Mouse (Mus musculus) ES-E14 (cell line): ENCODE data around the gene Hhipl1. TPM values are rescaled to one million over a fixed set of nuclear protein-coding genes. Genes with fewer than 3 reads are reported as not detected.
A peak's percentile ranks its signal among the peaks of the same experiment; 100 is the strongest.

ENCODE experiments used
- DNase-seq: peaks from one replicate; pipeline ENCODE4 v3.0.0-alpha.2; 2013; ENCODE audit warnings: low read depth, low spot score
- H3K27ac ChIP-seq: 2 replicates; pipeline ENCODE4 v1.5.1; 2012; ENCODE audit warnings: low read depth, mild to moderate bottlenecking, low read length, moderate library complexity, mixed read lengths; ENCODE audit not compliant: poor library complexity, insufficient read depth, severe bottlenecking
- H3K36me3 ChIP-seq: 2 replicates; pipeline ENCODE4 v1.6.1; 2012; ENCODE audit warnings: mild to moderate bottlenecking, low read length, moderate library complexity, mixed read lengths; ENCODE audit not compliant: control insufficient read depth, poor library complexity, insufficient read depth, severe bottlenecking
- H3K4me1 ChIP-seq, 2 experiments: fragments of 150-350 bp in 1 of 2; sonication (generic) in 1 of 2; 2 replicates each; pipeline ENCODE4 v1.6.1; 2012; ENCODE audit warnings: low read length in 2 of 2, mild to moderate bottlenecking in 1 of 2, mixed read lengths in 1 of 2; ENCODE audit not compliant: control insufficient read depth in 2 of 2, insufficient read depth in 2 of 2, poor library complexity in 1 of 2
- H3K4me3 ChIP-seq, 2 experiments: fragments of 150-350 bp in 1 of 2; sonication (generic) in 1 of 2; 2 replicates each; pipeline ENCODE4 v1.5.1; 2012; ENCODE audit warnings: low read length in 2 of 2, low read depth in 1 of 2, mild to moderate bottlenecking in 1 of 2, mixed read lengths in 1 of 2; ENCODE audit not compliant: insufficient read depth in 1 of 2, poor library complexity in 1 of 2, severe bottlenecking in 1 of 2
- H3K9ac ChIP-seq: 2 replicates; pipeline ENCODE4 v1.6.1; 2012; ENCODE audit warnings: low read depth, mild to moderate bottlenecking, low read length, mixed read lengths; ENCODE audit not compliant: poor library complexity, insufficient read depth, severe bottlenecking
- H3K9me3 ChIP-seq: fragments of 150-350 bp; sonication (generic); 2 replicates; pipeline ENCODE4 v1.6.1; 2012; ENCODE audit warnings: low read depth, mild to moderate bottlenecking, low read length; ENCODE audit not compliant: control insufficient read depth, insufficient read depth
- CHD2 ChIP-seq: IDR thresholded peaks from 2 replicates; pipeline ENCODE4 v1.6.1; 2014; ENCODE audit warnings: mild to moderate bottlenecking, low read depth, low read length, inconsistent platforms
- HCFC1 ChIP-seq: IDR thresholded peaks from 2 replicates; pipeline ENCODE4 v1.6.1; 2012; ENCODE audit warnings: low read length, inconsistent platforms, borderline replicate concordance; ENCODE audit not compliant: insufficient read depth
- MAFK ChIP-seq: IDR thresholded peaks from 2 replicates; pipeline ENCODE4 v1.6.1; 2014; ENCODE audit warnings: mild to moderate bottlenecking, low read depth, low read length, inconsistent platforms; ENCODE audit not compliant: insufficient read depth
- ZC3H11A ChIP-seq: IDR thresholded peaks from 2 replicates; pipeline ENCODE4 v1.6.1; 2012; ENCODE audit warnings: low read depth, mild to moderate bottlenecking, inconsistent platforms, low read length, borderline replicate concordance
- ZNF384 ChIP-seq: IDR thresholded peaks from 2 replicates; pipeline ENCODE4 v1.6.1; 2012; ENCODE audit warnings: low read depth, low read length, inconsistent platforms
- in situ Hi-C, 2 experiments: fragments of 600-800 bp; cut with MboI; formaldehyde crosslinking; loops; one replicate each; pipeline ENCODE4 v1.15.1; 2025; ENCODE audit warnings: low sequenced_read_pairs in 2 of 2, inconsistent platforms in 1 of 2; ENCODE audit not compliant: unreplicated experiment in 2 of 2
- total RNA-seq: library from RNA; depleted of rRNA; stranded (reverse); fragments of 300-350 nt; gene quantifications from 2 replicates; pipeline ENCODE4 v1.2.3, GENCODE M21; 2012

Hhipl1 gene
- total RNA-seq, 1 experiment = 1.0 TPM

- H3K36me3 ChIP-seq = no peaks in the 10 kb centered on the region
- in situ Hi-C loops = loop anchor here in 1 of 2 experiments (25.0 kb wide), 1 partner anchor 136 kb away; no protein-coding TSS in a partner anchor
- H3K4me3 ChIP-seq = no peak overlapping the region
- no peak for DNase-seq
- H3K4me1 ChIP-seq = no peaks in the 10 kb centered on the region
- TF ChIP-seq ZNF384 (no peak), MAFK (no peak), HCFC1 (no peak), ZC3H11A (no peak)
- H3K27ac ChIP-seq = no peak overlapping the region
- H3K9me3 ChIP-seq = no peaks in the 10 kb centered on the region
- H3K9ac ChIP-seq = no peak overlapping the region
These were observed 44.9 kb downstream of the Hhipl1 start for GRCm38 (mm10) chr12:108350931-108351330.

GRCm38 (mm10) chr12:108352371-108353136 is 46.5 kb downstream of the Hhipl1 start:
- in situ Hi-C loops = loop anchor here in 1 of 2 experiments (25.0 kb wide), 1 partner anchor 135 kb away; no protein-coding TSS in a partner anchor
- no peaks in the 10 kb centered on the region for H3K36me3 ChIP-seq
- no peaks in the 10 kb centered on the region for H3K4me1 ChIP-seq
- no peak overlapping the region for H3K27ac ChIP-seq
- TF ChIP-seq ZC3H11A (no peak), HCFC1 (no peak), CHD2 (no peak), MAFK (no peak), ZNF384 (no peak)
- H3K9me3 ChIP-seq = no peaks in the 10 kb centered on the region
- DNase-seq = no peak
- no peak overlapping the region for H3K9ac ChIP-seq
- H3K4me3 ChIP-seq = peak overlapping the region in 1 of 2 experiments; percentile 27; a peak in 1 of 4 replicates

- no peaks in the 10 kb centered on the region for H3K9me3 ChIP-seq
- H3K27ac ChIP-seq = no peak overlapping the region
- TF ChIP-seq ZC3H11A (no peak), MAFK (no peak), CHD2 (no peak), ZNF384 (no peak), HCFC1 (no peak)
- in situ Hi-C loops = loop anchor here in 1 of 2 experiments (25.0 kb wide), 1 partner anchor 133 kb away; no protein-coding TSS in a partner anchor
- no peaks in the 10 kb centered on the region for H3K4me1 ChIP-seq
- H3K36me3 ChIP-seq = no peaks in the 10 kb centered on the region
- DNase-seq = no peak
- no peak overlapping the region for H3K4me3 ChIP-seq
- no peak overlapping the region for H3K9ac ChIP-seq
These were observed 48.2 kb downstream of the Hhipl1 start for GRCm38 (mm10) chr12:108354284-108354683.

- in situ Hi-C loops = loop anchor here in 1 of 2 experiments (25.0 kb wide), 1 partner anchor 132 kb away; no protein-coding TSS in a partner anchor
- no peaks in the 10 kb centered on the region for H3K4me1 ChIP-seq
These were observed 49.2 kb downstream of the Hhipl1 start for GRCm38 (mm10) chr12:108355271-108355670.

More at GRCm38 (mm10) chr12:108355271-108355670, 49.2 kb downstream of the Hhipl1 start:
- Histone ChIP-seq H3K27ac (no peak overlapping the region), H3K9ac (no peak overlapping the region), H3K4me3 (no peak overlapping the region), H3K36me3 (no peaks in the 10 kb centered on the region), H3K9me3 (no peaks in the 10 kb centered on the region)
- TF ChIP-seq MAFK (no peak), CHD2 (no peak), ZC3H11A (no peak), ZNF384 (no peak), HCFC1 (no peak)
- DNase-seq = no peak
